Mouse (Mus musculus): ENCODE measurements around the gene Pagr1a. TPM values are rescaled to one million over a fixed set of nuclear protein-coding genes. Genes with fewer than 3 reads are reported as not detected.
A peak's percentile ranks its signal among the peaks of the same experiment; 100 is the strongest.

The Pagr1a gene
- polyA plus RNA-seq, 1 experiment from 2014 or later, result 8.7 TPM

DNA sequence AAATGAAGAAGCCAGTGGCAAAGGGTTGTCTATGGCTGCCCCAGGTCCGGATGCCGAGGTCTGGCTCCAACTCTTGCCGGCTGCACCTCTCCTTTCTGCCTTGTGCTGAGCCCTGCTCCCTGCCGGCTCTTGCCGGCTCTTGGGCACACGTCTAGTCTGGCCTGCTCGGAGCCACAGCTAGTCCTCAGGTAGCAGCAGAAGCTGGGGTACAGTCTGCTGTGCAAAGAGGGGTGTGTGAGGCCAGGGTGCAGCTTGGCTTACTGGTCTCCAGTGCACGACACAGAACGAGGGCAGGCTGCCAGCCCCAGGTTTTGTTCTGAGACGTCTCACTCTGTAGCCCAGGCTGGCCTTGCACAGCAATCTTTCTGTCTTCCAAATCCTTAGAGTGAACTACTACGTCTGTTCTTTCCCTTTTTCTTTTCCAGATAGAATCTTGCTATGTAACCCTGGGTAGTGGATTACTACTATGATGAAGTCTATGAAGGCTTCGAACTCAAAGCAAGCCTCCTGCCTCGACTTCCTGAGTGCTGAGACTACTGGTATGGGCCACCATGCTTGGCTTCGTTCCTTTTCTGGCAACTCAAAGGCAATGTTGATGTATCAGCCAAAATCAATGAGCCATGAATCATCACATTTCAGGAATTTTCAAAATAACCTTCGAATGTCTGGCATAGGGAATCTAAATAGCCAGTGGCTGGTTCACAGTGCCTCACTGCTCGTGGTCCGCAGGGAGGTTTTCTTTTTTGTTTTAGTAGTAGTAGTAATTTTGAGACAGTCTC is 7.7 kb downstream of the Pagr1a start:
- H3K27ac ChIP-seq (replicated peaks), result peak overlapping the region; percentile 92
- H3K4me3 ChIP-seq (ENCODE audit: low read depth, low read length), result no peak overlapping the region
- H3K4me2 ChIP-seq (replicated peaks; ENCODE audit: low read depth), result no peak overlapping the region
- peak; percentile 13; the same call in 1 of the 2 replicates for ATAC-seq (ENCODE audit: low FRiP score, low TSS enrichment)
- 0 out of 2 replicates have a peak, but pooled peaks cover 10% of the 10 kb centered on the region for H3K4me1 ChIP-seq (replicated peaks; ENCODE audit: control insufficient read depth, insufficient read depth)
- DNase-seq (ENCODE audit: low spot score), result no peak
- WGBS, result 74% methylated on average over 17 of the region's 17 CpGs
- H3K9me3 ChIP-seq (ENCODE audit: control insufficient read depth, low read length), result no peaks in the 10 kb centered on the region
- peak overlapping the region; percentile 19; the same call in 1 of the 2 replicates for H3K9ac ChIP-seq (ENCODE audit: low read length)
- H3K36me3 ChIP-seq (ENCODE audit: control insufficient read depth, insufficient read depth, low read length), result no peaks in the 10 kb centered on the region
- no peaks in the 10 kb centered on the region for H3K27me3 ChIP-seq (ENCODE audit: control insufficient read depth, insufficient read depth, low read length)
- TF ChIP-seq EP300 (optimal IDR thresholded peaks at IDR 0.05) (no peak), CTCF (IDR thresholded peaks at IDR 0.05; ENCODE audit: low read depth) (no peak)

DNA sequence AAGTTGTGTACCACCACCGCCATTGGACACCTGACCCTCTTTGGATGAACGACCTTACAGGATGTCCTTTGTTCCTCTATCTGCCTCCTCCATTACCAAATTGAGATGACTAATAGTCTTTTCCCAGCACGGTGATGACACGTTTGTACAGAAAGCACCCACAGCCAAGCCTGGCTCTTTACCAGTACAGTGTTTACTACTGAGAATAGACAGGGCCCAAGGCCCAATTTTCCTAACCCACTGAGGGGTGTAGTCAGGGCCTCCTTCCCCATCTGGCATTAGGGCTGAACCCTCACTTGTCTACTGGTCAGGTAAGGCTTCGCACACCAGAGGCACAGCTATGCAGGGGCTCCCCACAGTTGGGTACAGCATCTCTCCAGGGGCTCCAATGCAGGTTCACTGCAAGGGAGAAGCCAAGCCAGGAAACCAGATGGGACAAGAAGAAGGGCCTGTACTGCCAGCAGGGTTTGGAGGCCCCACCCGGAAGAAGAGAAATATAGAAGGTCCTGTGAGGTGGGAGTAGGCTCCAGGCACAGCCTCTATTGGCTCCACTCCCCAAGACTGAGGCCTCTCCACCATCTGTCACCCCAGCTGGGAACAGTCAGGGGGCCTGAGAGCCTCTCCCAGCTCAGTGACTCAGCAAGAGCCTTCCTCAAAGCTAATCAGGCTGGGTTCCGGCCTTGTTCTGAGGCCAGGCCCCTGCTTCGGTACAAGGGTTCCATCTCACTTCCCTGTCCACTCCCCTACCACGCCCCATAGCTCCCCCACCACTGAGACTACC is 8.7 kb downstream of the Pagr1a start:
- Histone ChIP-seq H3K36me3 (ENCODE audit: control insufficient read depth, insufficient read depth, low read length) (no peaks in the 10 kb centered on the region), H3K4me1 (replicated peaks; ENCODE audit: control insufficient read depth, insufficient read depth) (0 out of 2 replicates have a peak, but pooled peaks cover 10% of the 10 kb centered on the region), H3K9ac (ENCODE audit: low read length) (peak overlapping the region; percentile 19), H3K27ac (replicated peaks) (peak overlapping the region; percentile 92), H3K9me3 (ENCODE audit: control insufficient read depth, low read length) (no peaks in the 10 kb centered on the region), H3K27me3 (ENCODE audit: control insufficient read depth, insufficient read depth, low read length) (no peaks in the 10 kb centered on the region), H3K4me3 (ENCODE audit: low read depth, low read length) (no peak overlapping the region), H3K4me2 (replicated peaks; ENCODE audit: low read depth) (peak overlapping the region; percentile 2; the same call in 1 of the 2 replicates)
- TF ChIP-seq CTCF (IDR thresholded peaks at IDR 0.05; ENCODE audit: low read depth), result no peak
- peak; percentile 50 for TF ChIP-seq EP300 (optimal IDR thresholded peaks at IDR 0.05)
- DNase-seq (ENCODE audit: low spot score), result peak; percentile 86
- WGBS, result 22% methylated on average over 9 of the region's 9 CpGs
- ATAC-seq (ENCODE audit: low FRiP score, low TSS enrichment), result peak; percentile 94

DNA sequence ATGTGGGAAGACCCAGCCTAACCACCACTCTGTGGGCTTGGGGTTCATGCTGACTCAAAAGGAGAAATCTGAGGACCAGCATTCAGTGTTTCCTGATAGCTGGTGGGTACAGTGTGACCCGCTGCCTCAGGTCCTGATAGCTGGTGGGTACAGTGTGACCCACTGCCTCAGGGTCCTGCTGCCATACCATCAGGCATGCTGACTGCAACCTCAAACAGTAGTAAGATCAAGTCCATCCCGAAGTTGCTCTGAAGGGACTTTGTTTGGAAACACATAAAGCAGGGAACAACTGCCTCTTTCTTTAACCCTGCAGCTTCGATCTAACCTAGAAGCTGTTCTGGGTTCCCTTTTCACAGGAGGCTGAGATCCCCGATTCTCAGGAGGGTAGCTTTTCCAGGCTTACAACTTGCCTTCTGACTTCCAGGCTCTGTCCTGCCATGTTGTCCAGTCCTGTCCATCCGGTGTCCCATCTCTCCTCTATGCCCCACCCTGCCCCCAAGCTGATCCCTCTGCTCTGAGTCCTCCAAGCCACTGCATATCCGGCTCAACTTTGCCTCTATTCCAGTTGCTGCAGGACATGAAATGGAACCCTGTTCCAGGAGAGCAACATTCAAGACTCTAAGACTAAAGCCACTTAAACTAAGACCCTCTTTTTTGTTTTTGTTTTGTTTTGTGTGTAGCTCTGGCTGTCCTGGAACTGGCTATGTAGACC is 9.7 kb downstream of the Pagr1a start:
- no peak overlapping the region for H3K4me3 ChIP-seq (ENCODE audit: low read depth, low read length)

DNA sequence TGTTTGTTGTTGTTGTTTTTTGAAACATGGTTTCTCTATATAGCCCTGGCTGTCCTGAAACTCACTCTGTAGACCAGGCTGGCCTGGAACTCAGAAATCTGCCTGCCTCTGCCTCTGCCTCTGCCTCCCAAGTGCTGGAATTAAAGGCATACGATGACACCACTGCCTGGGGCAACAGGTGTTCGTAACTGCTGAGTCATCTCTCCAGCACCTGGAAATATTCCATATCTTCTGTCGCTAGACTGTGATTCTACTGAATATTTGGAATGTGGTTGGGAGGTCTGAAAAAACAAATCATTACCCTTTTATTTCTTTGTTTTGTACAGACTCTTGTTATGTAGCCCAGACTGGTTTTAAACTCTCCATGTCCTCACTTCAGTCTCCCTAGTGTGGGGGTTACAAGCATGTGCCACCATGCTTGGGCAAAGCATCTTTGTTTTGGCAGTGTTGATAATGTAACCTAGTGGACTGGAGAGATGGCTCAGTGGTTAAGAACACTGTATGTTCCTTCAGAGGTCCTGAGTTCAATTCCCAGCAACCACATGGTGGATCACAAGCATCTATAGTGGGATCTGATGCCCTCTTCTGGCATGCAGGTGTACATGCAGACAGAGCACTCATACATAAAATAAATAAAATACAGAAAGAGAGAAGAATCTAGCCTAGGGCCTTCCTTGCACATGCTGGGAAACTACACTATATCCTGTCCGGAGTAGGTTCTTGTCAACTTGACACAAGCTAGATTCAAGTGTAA is 12.9 kb downstream of the Pagr1a start:
- no peak for DNase-seq (ENCODE audit: low spot score)
- Histone ChIP-seq H3K4me2 (replicated peaks; ENCODE audit: low read depth) (no peak overlapping the region), H3K27me3 (ENCODE audit: control insufficient read depth, insufficient read depth, low read length) (no peaks in the 10 kb centered on the region), H3K9ac (ENCODE audit: low read length) (no peak overlapping the region), H3K36me3 (ENCODE audit: control insufficient read depth, insufficient read depth, low read length) (no peaks in the 10 kb centered on the region), H3K9me3 (ENCODE audit: control insufficient read depth, low read length) (no peaks in the 10 kb centered on the region), H3K4me1 (replicated peaks; ENCODE audit: control insufficient read depth, insufficient read depth) (0 out of 2 replicates have a peak, but pooled peaks cover 9% of the 10 kb centered on the region), H3K4me3 (ENCODE audit: low read depth, low read length) (no peak overlapping the region), H3K27ac (replicated peaks) (no peak overlapping the region)
- no peak for ATAC-seq (ENCODE audit: low FRiP score, low TSS enrichment)
- 70% methylated on average over 4 of the region's 4 CpGs for WGBS
- peak; percentile 50 for TF ChIP-seq CTCF (IDR thresholded peaks at IDR 0.05; ENCODE audit: low read depth)
- no peak for TF ChIP-seq EP300 (optimal IDR thresholded peaks at IDR 0.05)

More for the DNA sequence above, 9.7 kb downstream of the Pagr1a start:
- WGBS, result 83% methylated on average over 6 of the region's 6 CpGs
- Histone ChIP-seq H3K4me1 (replicated peaks; ENCODE audit: control insufficient read depth, insufficient read depth) (0 out of 2 replicates have a peak, but pooled peaks cover 10% of the 10 kb centered on the region), H3K36me3 (ENCODE audit: control insufficient read depth, insufficient read depth, low read length) (no peaks in the 10 kb centered on the region), H3K4me2 (replicated peaks; ENCODE audit: low read depth) (no peak overlapping the region), H3K27ac (replicated peaks) (peak overlapping the region; percentile 92; the same call in 1 of the 2 replicates), H3K27me3 (ENCODE audit: control insufficient read depth, insufficient read depth, low read length) (no peaks in the 10 kb centered on the region), H3K9ac (ENCODE audit: low read length) (no peak overlapping the region), H3K9me3 (ENCODE audit: control insufficient read depth, low read length) (no peaks in the 10 kb centered on the region)
- DNase-seq (ENCODE audit: low spot score) (no peak), ATAC-seq (ENCODE audit: low FRiP score, low TSS enrichment) (no peak)
- TF ChIP-seq CTCF (IDR thresholded peaks at IDR 0.05; ENCODE audit: low read depth), result no peak
- no peak for TF ChIP-seq EP300 (optimal IDR thresholded peaks at IDR 0.05)

DNA sequence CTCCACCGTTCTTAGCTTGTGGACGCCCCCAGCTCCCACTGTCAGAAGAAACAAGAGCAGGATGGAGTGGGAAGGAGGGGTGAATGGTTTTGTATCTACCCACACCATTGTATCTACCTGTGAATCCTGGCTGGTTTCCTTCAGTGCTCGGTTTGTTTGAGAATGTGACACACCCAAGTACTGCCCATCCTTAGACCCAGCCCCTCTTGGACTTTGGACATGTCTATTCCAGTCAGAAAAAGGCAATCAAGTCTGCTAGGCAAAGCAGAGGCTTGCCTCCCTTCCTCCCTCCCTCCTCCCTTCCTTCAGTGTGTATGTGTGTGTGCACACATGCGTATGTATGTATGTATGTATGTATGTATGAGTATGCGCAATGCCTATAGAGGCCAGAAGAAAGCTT is 13.5 kb downstream of the Pagr1a start:
- Histone ChIP-seq H3K4me1 (replicated peaks; ENCODE audit: control insufficient read depth, insufficient read depth) (0 out of 2 replicates have a peak, but pooled peaks cover 4% of the 10 kb centered on the region), H3K4me2 (replicated peaks; ENCODE audit: low read depth) (no peak overlapping the region), H3K9ac (ENCODE audit: low read length) (no peak overlapping the region), H3K9me3 (ENCODE audit: control insufficient read depth, low read length) (no peaks in the 10 kb centered on the region), H3K27ac (replicated peaks) (no peak overlapping the region), H3K36me3 (ENCODE audit: control insufficient read depth, insufficient read depth, low read length) (no peaks in the 10 kb centered on the region), H3K4me3 (ENCODE audit: low read depth, low read length) (no peak overlapping the region), H3K27me3 (ENCODE audit: control insufficient read depth, insufficient read depth, low read length) (no peaks in the 10 kb centered on the region)
- TF ChIP-seq CTCF (IDR thresholded peaks at IDR 0.05; ENCODE audit: low read depth), result no peak
- no peak for TF ChIP-seq EP300 (optimal IDR thresholded peaks at IDR 0.05)
- DNase-seq (ENCODE audit: low spot score) (no peak), ATAC-seq (ENCODE audit: low FRiP score, low TSS enrichment) (no peak)
- 74% methylated on average over 5 of the region's 5 CpGs for WGBS
